Mouse (Mus musculus) c-Kit-positive CD71-positive TER-119-negative erythroid progenitor cells, embryonic 14.5 days (primary cell): ENCODE data around the gene Rhox2g.
"Not testable (repeated sequence)": the region's sequence is repeated elsewhere in the genome, so short reads cannot be mapped to it uniquely, and the experiment has no call there.

Experiments used
- DNase-seq: peaks from one replicate; pipeline ENCODE4 v3.0.0-alpha.2; 2013; ENCODE audit warnings: low read depth

Gene Rhox2g

GRCm38 (mm10) chrX:37643370-37643769 is at the start of gene Rhox2g:
Gene Rhox2g (minus strand): TSS chrX:37643470.
- not testable (repeated sequence) for DNase-seq

- no peak for DNase-seq
Observed at GRCm38 (mm10) chrX:37692261-37692660, 49.0 kb upstream of the Rhox2g start.

DNA sequence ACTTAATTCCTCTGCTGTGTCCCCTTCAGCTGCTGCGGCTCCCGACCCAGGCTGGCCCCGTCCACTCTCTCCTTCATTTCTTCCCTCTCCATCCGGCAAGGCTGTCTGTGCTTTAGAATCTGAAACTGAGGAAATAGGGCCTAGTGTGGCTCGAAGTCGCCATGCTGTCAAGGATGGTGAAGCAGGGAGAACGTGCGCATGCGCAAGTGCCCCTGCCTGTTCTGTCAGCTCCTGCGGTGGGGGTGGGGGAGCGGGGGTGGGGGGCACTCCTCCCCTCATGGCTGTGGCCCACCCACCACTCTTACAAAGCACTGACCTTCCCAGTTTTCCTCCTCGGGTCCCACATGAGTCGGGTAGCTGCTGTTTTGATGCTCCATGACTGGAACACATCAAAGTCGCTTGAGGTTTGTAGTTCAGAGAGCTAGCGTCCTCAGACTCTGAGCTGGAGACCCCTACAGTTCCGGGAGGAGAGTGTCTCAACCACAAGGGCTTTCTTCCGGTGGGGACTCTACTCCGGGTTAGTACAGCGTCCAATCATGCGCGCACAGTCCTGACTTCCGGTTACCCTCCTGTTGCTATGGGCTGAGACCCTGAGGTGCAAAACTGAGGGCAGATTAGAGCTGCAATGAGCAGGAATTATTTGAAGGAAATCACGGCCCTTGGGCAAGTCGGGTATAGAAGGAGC is 39.9 kb upstream of the Rhox2g start:
- no peak for DNase-seq

DNA sequence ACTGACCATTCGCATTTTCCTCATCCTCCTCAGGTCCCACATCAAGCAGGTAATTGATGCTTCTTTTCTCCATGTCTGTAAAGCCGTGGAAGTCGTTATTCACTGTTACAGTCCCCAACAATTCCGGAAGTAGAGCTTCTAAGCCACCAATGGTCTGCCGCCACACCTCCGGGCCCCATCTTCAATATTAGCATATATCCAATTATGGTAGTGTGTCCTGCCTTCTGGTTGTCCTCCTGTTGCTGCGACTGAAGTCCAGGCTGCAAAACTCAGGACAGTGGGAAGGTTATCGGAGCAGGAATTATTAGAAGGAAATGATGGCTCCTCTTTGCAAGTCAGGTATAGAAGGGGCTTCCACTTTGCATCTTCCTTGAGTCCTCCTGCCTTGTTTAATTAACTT is 29.9 kb upstream of the Rhox2g start, which contains the start of gene Rhox2h:
TSS of gene Rhox2h (minus strand) at position 101 of the 400 bp plus-strand sequence.
- not testable (repeated sequence) for DNase-seq

DNA sequence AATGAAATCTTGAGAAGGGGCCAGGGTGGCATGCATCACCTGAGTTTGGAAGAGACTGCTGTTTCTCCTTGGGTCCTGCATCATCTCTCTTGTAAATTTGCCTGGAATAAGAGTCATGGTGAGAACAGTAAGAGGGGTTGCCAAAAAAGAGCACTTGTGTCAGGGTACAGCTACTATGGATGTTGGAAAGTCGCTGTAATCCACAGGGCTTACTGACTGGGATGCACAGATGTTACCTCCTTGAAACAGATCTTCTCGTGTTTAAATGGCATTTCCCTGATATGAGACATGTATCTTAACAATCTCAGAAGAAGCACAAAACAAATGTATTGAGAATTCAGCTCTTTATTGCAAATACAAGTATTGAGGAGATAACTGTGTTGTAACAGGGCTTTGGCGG is 25.4 kb upstream of the Rhox2g start, which contains the start of gene Rhox3h:
TSS of gene Rhox3h (minus strand) at position 101 of the 400 bp plus-strand sequence.
- DNase-seq = not testable (repeated sequence)

DNA sequence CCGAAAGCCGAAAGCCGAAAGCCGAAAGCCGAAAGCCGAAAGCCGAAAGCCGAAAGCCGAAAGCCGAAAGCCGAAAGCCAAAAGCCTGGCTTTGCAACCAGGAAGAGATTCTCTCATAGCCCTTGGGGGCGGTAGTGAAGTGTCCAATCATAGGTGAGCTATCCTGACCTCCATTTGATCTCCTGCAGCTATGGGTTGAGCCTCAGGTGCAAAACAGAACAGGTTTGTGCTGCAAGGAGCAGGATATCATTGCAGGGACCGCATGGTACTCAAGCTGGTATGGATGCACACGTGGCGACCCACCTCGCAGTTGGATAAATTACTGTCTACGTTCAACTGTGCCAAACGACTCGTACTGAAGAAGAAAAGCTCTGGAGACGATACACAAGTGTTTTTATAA is 8.0 kb upstream of the Rhox2g start, which contains the start of gene Rhox4g:
TSS of gene Rhox4g (minus strand) at position 101 of the 400 bp plus-strand sequence.
- DNase-seq = not testable (repeated sequence)

- DNase-seq = not testable (repeated sequence)
Observed at GRCm38 (mm10) chrX:37628512-37628911, 14.8 kb downstream of the Rhox2g start, which contains the start of gene Rhox3g. Gene Rhox3g (minus strand): TSS chrX:37628612.

DNA sequence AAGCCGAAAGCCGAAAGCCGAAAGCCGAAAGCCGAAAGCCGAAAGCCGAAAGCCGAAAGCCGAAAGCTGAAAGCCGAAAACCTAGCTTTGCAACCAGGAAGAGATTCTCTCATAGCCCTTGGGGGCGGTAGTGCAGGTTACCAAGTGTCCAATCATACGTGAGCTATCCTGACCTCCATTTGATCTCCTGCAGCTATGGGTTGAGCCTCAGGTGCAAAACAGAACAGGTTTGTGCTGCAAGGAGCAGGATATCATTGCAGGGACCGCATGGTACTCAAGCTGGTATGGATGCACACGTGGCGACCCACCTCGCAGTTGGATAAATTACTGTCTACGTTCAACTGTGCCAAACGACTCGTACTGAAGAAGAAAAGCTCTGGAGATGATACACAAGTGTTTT is 35.7 kb downstream of the Rhox2g start, which contains the start of gene Rhox4f:
TSS of gene Rhox4f (minus strand) at position 101 of the 400 bp plus-strand sequence.
- not testable (repeated sequence) for DNase-seq
